32 mouse cellular contexts compared by ENCODE assay signal in the genomic region with DNA sequence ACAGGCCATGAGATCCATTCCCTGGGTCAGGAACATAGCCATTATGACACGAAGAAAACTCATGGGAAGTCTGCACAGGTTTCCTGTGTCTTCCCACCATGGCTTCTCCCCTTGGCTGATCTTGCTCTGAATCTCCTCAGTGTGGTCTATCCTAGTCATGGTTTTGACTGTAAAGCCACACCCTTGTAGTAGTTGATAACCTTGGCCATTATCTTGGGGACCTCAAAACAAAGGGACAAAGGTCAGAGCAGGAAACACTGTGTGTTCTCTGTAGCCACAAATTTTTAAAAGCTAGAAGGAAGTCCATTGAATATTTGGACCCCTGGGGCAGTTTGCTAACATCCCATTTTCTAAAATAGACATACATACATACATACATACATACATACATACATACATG. TPM values are rescaled to one million over a fixed set of nuclear protein-coding genes. Genes with fewer than 3 reads are reported as not detected.
DNase-seq lines count a peak whose midpoint lies in the region; ATAC-seq and TF ChIP-seq lines count a peak whose summit lies in the region.
"Had no signal": no experiment of that assay in that cellular context is flagged by ENCODE, and none has a peak within 500 bp of the region (broad histone marks: within the 10 kb centered on the region; RNA-seq: fewer than 3 reads in every experiment).

No protein-coding gene starts in this region.

- WGBS in intestine, embryonic 15.5 days: 71% methylated on average over 1 of the region's 1 CpGs
- 83% methylated on average over 1 of the region's 1 CpGs for WGBS in stomach, postnatal 0 days

- no peaks in the 10 kb centered on the region for H3K4me1 ChIP-seq in intestine, embryonic 15.5 days (replicated peaks)
- no peaks in the 10 kb centered on the region for H3K4me1 ChIP-seq in stomach, postnatal 0 days (replicated peaks; ENCODE audit: control insufficient read depth, insufficient read depth)

- no peak overlapping the region for H3K9ac ChIP-seq in intestine, embryonic 15.5 days
- no peak overlapping the region for H3K9ac ChIP-seq in stomach, postnatal 0 days (ENCODE audit: low read length)
- H3K9ac ChIP-seq: embryonic facial prominence, embryonic 13.5 days; forebrain, embryonic 12.5 days; forebrain, embryonic 15.5 days; heart, embryonic 12.5 days; heart, embryonic 15.5 days; hindbrain, embryonic 13.5 days had no signal

- TF ChIP-seq EP300 in stomach, postnatal 0 days (optimal IDR thresholded peaks at IDR 0.05): no peak

- TF ChIP-seq CTCF in left cerebral cortex, adult 2 months (IDR thresholded peaks at IDR 0.05): no peak
- no peak for TF ChIP-seq CTCF in stomach, postnatal 0 days (IDR thresholded peaks at IDR 0.05; ENCODE audit: low read depth)

- H3K9me3 ChIP-seq in intestine, embryonic 15.5 days: no peaks in the 10 kb centered on the region
- no peaks in the 10 kb centered on the region for H3K9me3 ChIP-seq in stomach, postnatal 0 days (ENCODE audit: control insufficient read depth, low read length)
- H3K9me3 ChIP-seq: embryonic facial prominence, embryonic 10.5 days; embryonic facial prominence, embryonic 13.5 days; forebrain, embryonic 12.5 days; forebrain, embryonic 15.5 days; G1E; heart, embryonic 12.5 days; heart, embryonic 15.5 days; hindbrain, embryonic 10.5 days; hindbrain, embryonic 13.5 days had no signal

- H3K27ac ChIP-seq in left cerebral cortex, adult 2 months: peak overlapping the region; percentile 77
- H3K27ac ChIP-seq in intestine, embryonic 15.5 days: no peak overlapping the region
- no peak overlapping the region for H3K27ac ChIP-seq in stomach, postnatal 0 days (replicated peaks)
- H3K27ac ChIP-seq: embryonic facial prominence, embryonic 10.5 days; embryonic facial prominence, embryonic 13.5 days; forebrain, embryonic 12.5 days; forebrain, embryonic 15.5 days; heart, embryonic 15.5 days; hindbrain, embryonic 10.5 days; hindbrain, embryonic 13.5 days had no signal

- H3K4me3 ChIP-seq in left cerebral cortex, adult 2 months: no peak overlapping the region
- no peak overlapping the region for H3K4me3 ChIP-seq in intestine, embryonic 15.5 days (replicated peaks)
- H3K4me3 ChIP-seq in stomach, postnatal 0 days (ENCODE audit: low read depth, low read length): no peak overlapping the region
- H3K4me3 ChIP-seq: embryonic facial prominence, embryonic 10.5 days; embryonic facial prominence, embryonic 13.5 days; erythroblast, embryonic 14.5 days; forebrain, embryonic 12.5 days; forebrain, embryonic 15.5 days; heart, embryonic 12.5 days; heart, embryonic 15.5 days; hindbrain, embryonic 10.5 days; hindbrain, embryonic 13.5 days had no signal

- no peaks in the 10 kb centered on the region for H3K36me3 ChIP-seq in intestine, embryonic 15.5 days
- H3K36me3 ChIP-seq in stomach, postnatal 0 days (ENCODE audit: control insufficient read depth, insufficient read depth, low read length): 0 out of 2 replicates have a peak, but pooled peaks cover 2% of the 10 kb centered on the region
- H3K36me3 ChIP-seq: embryonic facial prominence, embryonic 10.5 days; embryonic facial prominence, embryonic 13.5 days; forebrain, embryonic 12.5 days; forebrain, embryonic 15.5 days; G1E; heart, embryonic 12.5 days; heart, embryonic 15.5 days; hindbrain, embryonic 10.5 days; hindbrain, embryonic 13.5 days had no signal

- ATAC-seq in intestine, embryonic 15.5 days: peak; percentile 73
- 0 out of 2 replicates have a peak, but pooled peaks have one; percentile 7 for ATAC-seq in stomach, postnatal 0 days (ENCODE audit: low FRiP score, low TSS enrichment)
- ATAC-seq: activated CD4-positive, CD25-positive, alpha-beta regulatory T cell, adult 4 months; forebrain, embryonic 15.5 days; hindbrain, embryonic 16.5 days had no signal

- H3K27me3 ChIP-seq in intestine, embryonic 15.5 days (replicated peaks): no peaks in the 10 kb centered on the region
- H3K27me3 ChIP-seq in stomach, postnatal 0 days (ENCODE audit: control insufficient read depth, insufficient read depth, low read length): no peaks in the 10 kb centered on the region
- H3K27me3 ChIP-seq: CH12.LX; embryonic facial prominence, embryonic 13.5 days; forebrain, embryonic 12.5 days; forebrain, embryonic 15.5 days; heart, embryonic 12.5 days; heart, embryonic 15.5 days; hindbrain, embryonic 13.5 days had no signal

- no peak for DNase-seq in left cerebral cortex, adult 2 months (ENCODE audit: extremely low spot score in 1 of 2, low spot score in 2 of 2)
- no peak for DNase-seq in left cerebral cortex, postnatal 10 days (ENCODE audit: extremely low spot score in 1 of 2, low spot score in 2 of 2)
- DNase-seq in 416B (ENCODE audit: low read depth): peak; percentile 51
- DNase-seq in stomach, postnatal 0 days (ENCODE audit: low spot score): no peak
- no peak for DNase-seq in adrenal gland, postnatal 14 days
- no peak for DNase-seq in kidney, postnatal 36 days
- DNase-seq: adrenal gland, adult 8-10 months; adrenal gland, postnatal 36 days; B cell, adult 2 months; cerebellum, adult 11 months; cerebellum, adult 2 months; cerebellum, adult 9-11 months; cerebellum, postnatal 25 days; embryo, embryonic 11 days; gastrocnemius, postnatal 25 days; heart, adult 18-20 months; heart, postnatal 10 days; heart, postnatal 36 days had no signal

- intact Hi-C loops in left cerebral cortex, adult 2 months (cut with DNase I): loop anchor here (1.0 to 5.0 kb wide), 2 partner anchors 36 to 52 kb away; no protein-coding TSS in a partner anchor
- intact Hi-C loops in left cerebral cortex, postnatal 10 days (cut with DNase I): no loop called here

- no peak overlapping the region for H3K4me2 ChIP-seq in intestine, embryonic 15.5 days (replicated peaks)
- H3K4me2 ChIP-seq in stomach, postnatal 0 days (replicated peaks; ENCODE audit: low read depth): no peak overlapping the region
- H3K4me2 ChIP-seq: embryonic facial prominence, embryonic 13.5 days; forebrain, embryonic 12.5 days; forebrain, embryonic 15.5 days; heart, embryonic 12.5 days; heart, embryonic 15.5 days; hindbrain, embryonic 13.5 days had no signal

RNA-seq across cellular contexts. Expression of a gene that starts 16.5 kb away (rescaled TPM):
- total RNA-seq in left cerebral cortex, adult 2 months (2021): 1 to 10 TPM; 7.0 to 7.2 TPM
- 1 to 10 TPM; 1.3 to 1.4 TPM for total RNA-seq in left cerebral cortex, postnatal 10 days (2021)
- 5.5 and 7.3 TPM in 2 replicates for polyA plus RNA-seq in intestine, embryonic 15.5 days (2015; fragmentation: Nextera tagmentation; extraction: Ambion mirVana)
- 11.4 and 13.2 TPM in 2 replicates for polyA plus RNA-seq in stomach, postnatal 0 days (2015; fragmentation: Nextera tagmentation; extraction: Ambion mirVana)
- 7.0 and 7.3 TPM in 2 replicates for total RNA-seq in adrenal gland, postnatal 14 days (2021)
- polyA plus RNA-seq: activated CD4-positive, CD25-positive, alpha-beta regulatory T cell, adult 4 months; erythroblast, embryonic 14.5 days; G1E had no signal

RNA-seq across cellular contexts. Expression of a gene that starts 57.7 kb away (rescaled TPM):
- 100 to 1,000 TPM; 143 to 163 TPM for total RNA-seq in left cerebral cortex, adult 2 months (2021)
- total RNA-seq in left cerebral cortex, postnatal 10 days (2021): 100 to 1,000 TPM; 115 to 125 TPM
- 18.5 and 20.3 TPM in 2 replicates for polyA plus RNA-seq in intestine, embryonic 15.5 days (2015; fragmentation: Nextera tagmentation; extraction: Ambion mirVana)
- 16.1 and 17.5 TPM in 2 replicates for polyA plus RNA-seq in stomach, postnatal 0 days (2015; fragmentation: Nextera tagmentation; extraction: Ambion mirVana)
- total RNA-seq in adrenal gland, postnatal 14 days (2021): 30.0 and 32.6 TPM in 2 replicates
- polyA plus RNA-seq: erythroblast, embryonic 14.5 days; G1E had no signal
